In genomic region chr4:28944237-28944636, GRCm38 (mm10) we compare ENCODE assay signal across 27 mouse cellular contexts.
DNase-seq lines count a peak whose midpoint lies in the region; ATAC-seq and TF ChIP-seq lines count a peak whose summit lies in the region.
"Had no signal": no experiment of that assay in that cellular context is flagged by ENCODE, and none has a peak within 500 bp of the region (broad histone marks: within the 10 kb centered on the region; RNA-seq: fewer than 3 reads in every experiment).

No protein-coding gene starts in this region.

- no peak for TF ChIP-seq CTCF in liver, adult 2 months (IDR thresholded peaks at IDR 0.05; ENCODE audit: low read depth, low read length)

- no peak overlapping the region for H3K27ac ChIP-seq in liver, adult 2 months (replicated peaks; ENCODE audit: insufficient read depth, low read depth, low read length)
- no peak overlapping the region for H3K27ac ChIP-seq in liver, embryonic 11.5 days (ENCODE audit: low read depth, low read length)
- no peak overlapping the region for H3K27ac ChIP-seq in midbrain, embryonic 15.5 days
- H3K27ac ChIP-seq: embryonic facial prominence, embryonic 12.5 days; hindbrain, embryonic 15.5 days; layer of hippocampus, adult 2 months; limb, embryonic 12.5 days; lung, embryonic 15.5 days; midbrain, embryonic 13.5 days; stomach, embryonic 15.5 days had no signal

- H3K27me3 ChIP-seq in liver, adult 2 months (ENCODE audit: control insufficient read depth, insufficient read depth, low read length), result no peaks in the 10 kb centered on the region
- no peaks in the 10 kb centered on the region for H3K27me3 ChIP-seq in liver, embryonic 11.5 days (replicated peaks; ENCODE audit: control insufficient read depth, insufficient read depth, low read length)
- no peaks in the 10 kb centered on the region for H3K27me3 ChIP-seq in midbrain, embryonic 15.5 days (replicated peaks)
- H3K27me3 ChIP-seq: embryonic facial prominence, embryonic 12.5 days; hindbrain, embryonic 15.5 days; limb, embryonic 12.5 days; lung, embryonic 15.5 days; megakaryocyte, embryonic 14.5 days; midbrain, embryonic 13.5 days; stomach, embryonic 15.5 days had no signal

- H3K79me2 ChIP-seq in liver, adult 2 months (ENCODE audit: control insufficient read depth, insufficient read depth, low read length), result no peaks in the 10 kb centered on the region

- no peak for TF ChIP-seq POLR2A in liver, adult 2 months (IDR thresholded peaks at IDR 0.05; ENCODE audit: extremely low read depth, insufficient read depth, low read length)

- H3K4me1 ChIP-seq in liver, adult 2 months (ENCODE audit: control insufficient read depth, insufficient read depth, low read length), result no peaks in the 10 kb centered on the region
- H3K4me1 ChIP-seq in liver, embryonic 11.5 days (replicated peaks; ENCODE audit: control insufficient read depth, insufficient read depth, low read length), result no peaks in the 10 kb centered on the region
- H3K4me1 ChIP-seq in midbrain, embryonic 15.5 days, result no peaks in the 10 kb centered on the region
- H3K4me1 ChIP-seq: embryonic facial prominence, embryonic 12.5 days; hindbrain, embryonic 15.5 days; limb, embryonic 12.5 days; lung, embryonic 15.5 days; megakaryocyte, embryonic 14.5 days; midbrain, embryonic 13.5 days; stomach, embryonic 15.5 days had no signal

- no peak overlapping the region for H3K4me3 ChIP-seq in liver, adult 2 months (ENCODE audit: insufficient read depth, low read depth, low read length)
- H3K4me3 ChIP-seq in liver, embryonic 11.5 days (ENCODE audit: low read depth, low read length), result no peak overlapping the region
- H3K4me3 ChIP-seq in midbrain, embryonic 15.5 days, result no peak overlapping the region
- H3K4me3 ChIP-seq: embryonic facial prominence, embryonic 12.5 days; hindbrain, embryonic 15.5 days; layer of hippocampus, adult 2 months; limb, embryonic 12.5 days; lung, embryonic 15.5 days; megakaryocyte, embryonic 14.5 days; midbrain, embryonic 13.5 days; stomach, embryonic 15.5 days had no signal

- no peaks in the 10 kb centered on the region for H3K9me3 ChIP-seq in liver, embryonic 11.5 days (ENCODE audit: control insufficient read depth, low read length)
- H3K9me3 ChIP-seq in midbrain, embryonic 15.5 days, result no peaks in the 10 kb centered on the region
- H3K9me3 ChIP-seq: embryonic facial prominence, embryonic 12.5 days; hindbrain, embryonic 15.5 days; limb, embryonic 12.5 days; lung, embryonic 15.5 days; megakaryocyte, embryonic 14.5 days; midbrain, embryonic 13.5 days; stomach, embryonic 15.5 days had no signal

- H3K36me3 ChIP-seq in liver, adult 2 months (ENCODE audit: control insufficient read depth, insufficient read depth, low read length), result no peaks in the 10 kb centered on the region
- no peaks in the 10 kb centered on the region for H3K36me3 ChIP-seq in liver, embryonic 11.5 days (ENCODE audit: control insufficient read depth, insufficient read depth, low read length)
- no peaks in the 10 kb centered on the region for H3K36me3 ChIP-seq in midbrain, embryonic 15.5 days (replicated peaks)
- H3K36me3 ChIP-seq: midbrain, embryonic 13.5 days; stomach, embryonic 15.5 days had no signal

- H3K4me2 ChIP-seq in liver, embryonic 11.5 days, result no peak overlapping the region
- H3K4me2 ChIP-seq in midbrain, embryonic 15.5 days, result no peak overlapping the region
- H3K4me2 ChIP-seq: embryonic facial prominence, embryonic 12.5 days; hindbrain, embryonic 15.5 days; limb, embryonic 12.5 days; lung, embryonic 15.5 days; midbrain, embryonic 13.5 days; stomach, embryonic 15.5 days had no signal

- peak; percentile 5 for DNase-seq in liver, adult 2 months (ENCODE audit: extremely low read depth, low read depth, low spot score)
- DNase-seq in liver, embryonic 11.5 days (ENCODE audit: low spot score), result no peak
- DNase-seq in 416B (ENCODE audit: low read depth), result peak; percentile 82
- peak; percentile 24 to 26 for DNase-seq in monocyte, adult 2 months (ENCODE audit: low read depth in 1 of 2, low spot score in 2 of 2)
- no peak for DNase-seq in heart, adult 9 months (ENCODE audit: low spot score in 2 of 2)
- DNase-seq: adrenal gland, postnatal 25 days; cerebellum, adult 11-12 months; cerebellum, postnatal 10 days; forebrain, postnatal 0 days; gastrocnemius, postnatal 14 days; heart, adult 18-20 months; heart, postnatal 36 days; kidney, adult 8-10 months; kidney, postnatal 14 days; right cerebral cortex, adult 18-20 months; thymus, postnatal 25 days had no signal

- WGBS in liver, adult 2 months, result 75% methylated on average over 6 of the region's 6 CpGs
- 55% methylated on average over 6 of the region's 6 CpGs for WGBS in liver, embryonic 11.5 days
- WGBS in midbrain, embryonic 15.5 days, result 83% methylated on average over 6 of the region's 6 CpGs

- no peak overlapping the region for H3K9ac ChIP-seq in liver, adult 2 months (ENCODE audit: low read depth, low read length)
- H3K9ac ChIP-seq in liver, embryonic 11.5 days (ENCODE audit: low read depth, low read length), result no peak overlapping the region
- no peak overlapping the region for H3K9ac ChIP-seq in midbrain, embryonic 15.5 days
- H3K9ac ChIP-seq: embryonic facial prominence, embryonic 12.5 days; forebrain, postnatal 0 days; hindbrain, embryonic 15.5 days; limb, embryonic 12.5 days; lung, embryonic 15.5 days; midbrain, embryonic 13.5 days; stomach, embryonic 15.5 days had no signal

- ATAC-seq in liver, embryonic 11.5 days (replicated peaks; ENCODE audit: low FRiP score), result no peak
- peak; percentile 97 for ATAC-seq in granulocyte monocyte progenitor cell, adult 5-6 weeks (replicated peaks; ENCODE audit: poor library complexity, severe bottlenecking)
- no peak for ATAC-seq in midbrain, embryonic 15.5 days (replicated peaks)
- ATAC-seq: CD4-positive, CD25-positive, alpha-beta regulatory T cell, adult 4 months; forebrain, postnatal 0 days; midbrain, embryonic 13.5 days had no signal

Comparison
In these comparisons a context has a peak if more than half of its experiments do, and no peak if none do; other contexts are left out.
1. DNase-seq: peak in liver, adult 2 months (single experiment), 416B (single experiment) and monocyte, adult 2 months (2 of 2); none in liver, embryonic 11.5 days (single experiment) and heart, adult 9 months (0 of 2).